8 mouse cellular contexts compared by ENCODE assay signal in the genomic region with DNA sequence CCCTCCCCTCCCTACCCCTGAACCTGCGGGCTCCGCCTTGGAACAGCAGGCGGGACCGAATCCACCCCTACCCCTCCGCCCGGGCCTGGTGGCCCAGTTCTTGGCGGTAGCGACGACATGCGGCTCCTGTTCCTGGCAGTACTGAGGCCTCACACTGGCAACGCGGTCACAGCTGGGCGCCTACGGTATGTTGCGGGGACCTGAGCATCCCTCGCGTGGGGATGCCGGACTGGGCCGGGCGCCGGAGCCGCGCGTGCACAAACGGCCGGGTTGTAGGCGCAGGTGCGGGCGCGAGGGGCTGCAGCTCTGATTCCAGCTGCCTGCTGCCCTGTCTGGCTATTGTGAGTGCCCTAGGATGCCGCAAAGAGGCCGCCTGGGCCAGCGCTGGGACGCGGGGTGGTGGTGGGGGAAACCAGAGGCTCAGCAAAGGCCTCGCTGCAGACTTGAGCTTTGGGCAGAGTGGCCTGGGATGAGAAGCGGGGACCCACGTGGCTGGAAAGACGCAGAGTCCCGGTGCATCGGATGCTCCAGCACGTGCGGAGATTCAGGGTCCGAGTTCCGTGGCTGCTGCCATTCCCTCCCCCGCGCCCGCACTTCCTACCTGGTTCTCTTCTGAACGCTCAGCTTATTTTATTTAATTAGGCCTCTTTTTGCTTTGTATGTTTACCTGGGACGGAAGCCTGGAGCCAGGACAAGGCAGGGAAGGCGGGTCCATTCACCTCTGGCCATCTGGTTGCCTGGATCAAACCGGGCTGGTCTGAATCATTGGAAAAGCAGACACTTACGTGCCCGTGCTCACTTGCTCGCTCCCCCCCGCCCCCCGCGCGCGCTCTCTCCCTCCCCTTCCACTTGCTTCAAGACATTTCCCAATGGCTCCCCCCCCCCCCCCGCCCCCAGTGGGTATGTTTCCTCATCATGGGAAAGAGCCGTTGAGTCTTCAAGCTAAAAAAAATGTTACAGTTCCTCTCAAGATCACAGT. TPM values are rescaled to one million over a fixed set of nuclear protein-coding genes. Genes with fewer than 3 reads are reported as not detected.
DNase-seq lines count a peak whose midpoint lies in the region; ATAC-seq and TF ChIP-seq lines count a peak whose summit lies in the region.

A gene (plus strand): TSS at position 96 of the 979 bp plus-strand sequence.
A gene (minus strand): TSS at position 731 of the 979 bp plus-strand sequence.

- peak within 1 kb of the TSS; percentile 90 for H3K27ac ChIP-seq in left cerebral cortex, adult 2 months
- H3K27ac ChIP-seq in hindbrain, embryonic 12.5 days: peak within 1 kb of the TSS; percentile 55; the same call in 1 of the 2 replicates
- peak within 1 kb of the TSS; percentile 66 for H3K27ac ChIP-seq in midbrain, embryonic 14.5 days (replicated peaks; ENCODE audit: low read depth, low read length)

- peak within 1 kb of the TSS; percentile 78 for H3K9ac ChIP-seq in hindbrain, embryonic 12.5 days
- H3K9ac ChIP-seq in midbrain, embryonic 14.5 days (replicated peaks; ENCODE audit: low read length): peak within 1 kb of the TSS; percentile 92

- H3K4me2 ChIP-seq in hindbrain, embryonic 12.5 days (replicated peaks): peak within 1 kb of the TSS; percentile 97
- peak within 1 kb of the TSS; percentile 97 for H3K4me2 ChIP-seq in midbrain, embryonic 14.5 days (ENCODE audit: low read length)

- intact Hi-C loops in left cerebral cortex, adult 2 months (cut with DNase I): no loop called here

- H3K4me1 ChIP-seq in hindbrain, embryonic 12.5 days: peaks cover 6% of the 10 kb centered on the region; the same call in 1 of the 2 replicates
- no peaks in the 10 kb centered on the region for H3K4me1 ChIP-seq in midbrain, embryonic 14.5 days (ENCODE audit: control insufficient read depth, insufficient read depth, low read length)

- DNase-seq in left cerebral cortex, adult 2 months (ENCODE audit: extremely low spot score in 1 of 2, low spot score in 2 of 2): peak; percentile 39 to 49
- DNase-seq in left cerebral cortex, adult 9 months (ENCODE audit: low spot score in 2 of 2): no peak
- DNase-seq in cerebellum, postnatal 25 days: peak; percentile 67 to 69
- peak in 1 of 2 experiments; percentile 23 for DNase-seq in left cerebral cortex, adult 8-10 months (ENCODE audit: low spot score in 2 of 2)
- DNase-seq in midbrain, embryonic 14.5 days: peak; percentile 74
- DNase-seq in urinary bladder, adult 18-20 months (ENCODE audit: low spot score in 2 of 2): no peak
- no peak for DNase-seq in spleen, postnatal 10 days (ENCODE audit: low spot score in 2 of 2)

- H3K9me3 ChIP-seq in hindbrain, embryonic 12.5 days (replicated peaks): no peaks in the 10 kb centered on the region
- no peaks in the 10 kb centered on the region for H3K9me3 ChIP-seq in midbrain, embryonic 14.5 days (ENCODE audit: control insufficient read depth, low read length)

- WGBS in hindbrain, embryonic 12.5 days: under 1% methylated on average over 62 of the region's 62 CpGs
- WGBS in midbrain, embryonic 14.5 days: under 1% methylated on average over 61 of the region's 62 CpGs

- peak within 1 kb of the TSS; percentile 66 for H3K4me3 ChIP-seq in left cerebral cortex, adult 2 months
- peak within 1 kb of the TSS; percentile 62 for H3K4me3 ChIP-seq in hindbrain, embryonic 12.5 days
- peak within 1 kb of the TSS; percentile 59 for H3K4me3 ChIP-seq in midbrain, embryonic 14.5 days (replicated peaks; ENCODE audit: low read depth, low read length)

- H3K27me3 ChIP-seq in hindbrain, embryonic 12.5 days: peaks cover 20% of the 10 kb centered on the region
- no peaks in the 10 kb centered on the region for H3K27me3 ChIP-seq in midbrain, embryonic 14.5 days (ENCODE audit: control insufficient read depth, insufficient read depth, low read length)

- H3K36me3 ChIP-seq in hindbrain, embryonic 12.5 days: no peaks in the 10 kb centered on the region
- no peaks in the 10 kb centered on the region for H3K36me3 ChIP-seq in midbrain, embryonic 14.5 days (ENCODE audit: control insufficient read depth, insufficient read depth, low read length)

- ATAC-seq in hindbrain, embryonic 12.5 days (ENCODE audit: low FRiP score): peak; percentile 87
- peak; percentile 70; the same call in 1 of the 2 replicates for ATAC-seq in midbrain, embryonic 14.5 days (ENCODE audit: low FRiP score, low TSS enrichment)

- no peak for TF ChIP-seq CTCF in left cerebral cortex, adult 2 months (IDR thresholded peaks at IDR 0.05)

RNA-seq across cellular contexts. Expression of the first gene that starts in this region (rescaled TPM):
- total RNA-seq in left cerebral cortex, adult 2 months (2021): 10 to 100 TPM; 21.6 to 27.1 TPM
- 1.0 and 1.7 TPM in 2 replicates for polyA plus RNA-seq in hindbrain, embryonic 12.5 days (2016; fragmentation: Nextera tagmentation; extraction: Ambion mirVana)
- 10 to 100 TPM; 23.9 to 29.0 (median 25.7) TPM for total RNA-seq in left cerebral cortex, adult 8-10 months (2022)
- polyA plus RNA-seq in midbrain, embryonic 14.5 days (2014; fragmentation: Nextera tagmentation; extraction: Ambion mirVana): 1.1 and 1.6 TPM in 2 replicates

RNA-seq across cellular contexts. Expression of the second gene that starts in this region (rescaled TPM):
- total RNA-seq in left cerebral cortex, adult 2 months (2021): 10 to 100 TPM; 23.6 to 27.8 TPM
- 22.5 and 28.5 TPM in 2 replicates for polyA plus RNA-seq in hindbrain, embryonic 12.5 days (2016; fragmentation: Nextera tagmentation; extraction: Ambion mirVana)
- 10 to 100 TPM; 24.3 to 28.9 (median 26.8) TPM for total RNA-seq in left cerebral cortex, adult 8-10 months (2022)
- polyA plus RNA-seq in midbrain, embryonic 14.5 days (2014; fragmentation: Nextera tagmentation; extraction: Ambion mirVana): 22.8 and 27.3 TPM in 2 replicates

Comparison
In these comparisons a context has a peak if more than half of its experiments do, and no peak if none do; other contexts are left out.
1. DNase-seq: peak in left cerebral cortex, adult 2 months (2 of 2), cerebellum, postnatal 25 days (2 of 2) and midbrain, embryonic 14.5 days (single experiment); none in left cerebral cortex, adult 9 months (0 of 2), urinary bladder, adult 18-20 months (0 of 2) and spleen, postnatal 10 days (0 of 2).
2. Peak in every context shown above with its lines, with median percentiles within 50 percentile points of each other: H3K27ac ChIP-seq and H3K4me3 ChIP-seq.